Mouse (Mus musculus): ENCODE results near the gene Rbm20. TPM values are rescaled to one million over a fixed set of nuclear protein-coding genes. Genes with fewer than 3 reads are reported as not detected.

The Rbm20 gene
- total and polyA plus RNA-seq, 3 experiments, result 37.3 to 58.6 TPM; not detected in 1

DNA sequence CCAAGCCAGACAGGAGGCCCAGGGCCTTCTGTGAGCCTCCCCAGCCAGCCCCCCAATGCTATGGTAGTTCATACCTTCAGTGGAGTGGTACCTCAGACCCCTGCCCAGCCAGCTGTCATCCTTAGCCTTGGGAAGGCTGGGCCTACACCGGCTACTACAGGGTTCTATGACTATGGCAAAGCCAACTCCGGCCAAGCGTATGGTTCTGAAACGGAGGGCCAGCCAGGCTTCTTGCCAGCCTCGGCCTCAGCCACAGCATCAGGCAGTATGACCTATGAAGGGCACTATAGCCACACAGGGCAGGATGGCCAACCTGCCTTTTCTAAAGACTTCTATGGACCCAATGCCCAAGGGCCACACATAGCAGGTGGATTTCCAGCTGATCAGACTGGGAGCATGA is 136.5 kb downstream of the Rbm20 start:
- H3K9ac ChIP-seq (ENCODE audit: control insufficient read depth, low read depth, low read length, poor library complexity, severe bottlenecking), result no peak overlapping the region
- DNase-seq (ENCODE audit: low read depth, low spot score), result no peak
- no peak overlapping the region for H3K27ac ChIP-seq (ENCODE audit: control insufficient read depth, low read depth, low read length)
- H3K36me3 ChIP-seq (ENCODE audit: control insufficient read depth in 1 of 2, insufficient read depth in 2 of 2, low read length in 2 of 2), result peaks cover 9 to 34% of the 10 kb centered on the region in 2 experiments
- H3K4me3 ChIP-seq (ENCODE audit: control insufficient read depth in 1 of 2, insufficient read depth in 1 of 2, low read depth in 2 of 2, low read length in 2 of 2), result no peak overlapping the region
- no peaks in the 10 kb centered on the region for H3K27me3 ChIP-seq (ENCODE audit: control insufficient read depth in 1 of 2, insufficient read depth in 2 of 2, low read length in 2 of 2)
- TF ChIP-seq ZKSCAN1 (IDR thresholded peaks at IDR 0.05; ENCODE audit: low read depth, low read length) (no peak), MAX (IDR thresholded peaks at IDR 0.05; ENCODE audit: low read length) (no peak), RAD21 (IDR thresholded peaks at IDR 0.05; ENCODE audit: low read depth, low read length) (no peak), JUND (IDR thresholded peaks at IDR 0.05; ENCODE audit: low read depth, low read length) (no peak), GATA1 (IDR thresholded peaks at IDR 0.05; ENCODE audit: low read depth, low read length) (no peak), NELFE (IDR thresholded peaks at IDR 0.05; ENCODE audit: low read depth, low read length) (no peak), HCFC1 (IDR thresholded peaks at IDR 0.05; ENCODE audit: low read depth, low read length) (no peak), MEF2A (IDR thresholded peaks at IDR 0.05; ENCODE audit: extremely low read depth, insufficient replicate concordance, low read depth, low read length, poor library complexity, severe bottlenecking) (no peak), MAZ (IDR thresholded peaks at IDR 0.05; ENCODE audit: low read depth, low read length) (no peak), USF2 (IDR thresholded peaks at IDR 0.05; ENCODE audit: borderline replicate concordance in 1 of 2, insufficient read depth in 1 of 2, low read depth in 1 of 2, low read length in 2 of 2) (no peak)
- H3K4me1 ChIP-seq (ENCODE audit: control insufficient read depth in 1 of 2, insufficient read depth in 2 of 2, low read length in 2 of 2), result peaks cover 20 to 29% of the 10 kb centered on the region in 2 experiments
- no peaks in the 10 kb centered on the region for H3K9me3 ChIP-seq (replicated peaks; ENCODE audit: insufficient read depth, low read length)
- no peaks in the 10 kb centered on the region; the same call in 1 of the 2 replicates for H3K79me2 ChIP-seq (ENCODE audit: control insufficient read depth, insufficient read depth, low read length, poor library complexity)

- Histone ChIP-seq H3K4me1 (ENCODE audit: control insufficient read depth in 1 of 2, insufficient read depth in 2 of 2, low read length in 2 of 2) (peaks cover 16 to 27% of the 10 kb centered on the region in 2 experiments), H3K79me2 (ENCODE audit: control insufficient read depth, insufficient read depth, low read length, poor library complexity) (no peaks in the 10 kb centered on the region), H3K9ac (ENCODE audit: control insufficient read depth, low read depth, low read length, poor library complexity, severe bottlenecking) (no peak overlapping the region), H3K9me3 (replicated peaks; ENCODE audit: insufficient read depth, low read length) (no peaks in the 10 kb centered on the region), H3K4me3 (ENCODE audit: control insufficient read depth in 1 of 2, insufficient read depth in 1 of 2, low read depth in 2 of 2, low read length in 2 of 2) (no peak overlapping the region), H3K27ac (ENCODE audit: control insufficient read depth, low read depth, low read length) (no peak overlapping the region), H3K36me3 (ENCODE audit: control insufficient read depth in 1 of 2, insufficient read depth in 2 of 2, low read length in 2 of 2) (peaks cover 11 to 33% of the 10 kb centered on the region in 2 experiments), H3K27me3 (ENCODE audit: control insufficient read depth in 1 of 2, insufficient read depth in 2 of 2, low read length in 2 of 2) (no peaks in the 10 kb centered on the region)
- TF ChIP-seq MAZ (IDR thresholded peaks at IDR 0.05; ENCODE audit: low read depth, low read length) (no peak), CHD2 (IDR thresholded peaks at IDR 0.05; ENCODE audit: low read length) (no peak), SIN3A (IDR thresholded peaks at IDR 0.05; ENCODE audit: low read length) (no peak), GABPA (IDR thresholded peaks at IDR 0.05; ENCODE audit: low read depth, low read length) (no peak), MXI1 (IDR thresholded peaks at IDR 0.05; ENCODE audit: low read depth, low read length) (no peak), HCFC1 (IDR thresholded peaks at IDR 0.05; ENCODE audit: low read depth, low read length) (no peak), NRF1 (IDR thresholded peaks at IDR 0.05; ENCODE audit: insufficient read depth, low read depth, low read length, poor library complexity, severe bottlenecking) (no peak), GATA1 (IDR thresholded peaks at IDR 0.05; ENCODE audit: low read depth, low read length) (no peak), POLR2AphosphoS2 (IDR thresholded peaks at IDR 0.05; ENCODE audit: low read length) (no peak), UBTF (IDR thresholded peaks at IDR 0.05; ENCODE audit: borderline replicate concordance, insufficient read depth, low read depth, low read length) (no peak), USF2 (IDR thresholded peaks at IDR 0.05; ENCODE audit: borderline replicate concordance in 1 of 2, insufficient read depth in 1 of 2, low read depth in 1 of 2, low read length in 2 of 2) (no peak), MYC (IDR thresholded peaks at IDR 0.05; ENCODE audit: low read depth, low read length) (no peak), BHLHE40 (IDR thresholded peaks at IDR 0.05; ENCODE audit: borderline replicate concordance, low read depth, low read length) (no peak), ETS1 (IDR thresholded peaks at IDR 0.05; ENCODE audit: low read depth, low read length) (no peak), POLR2AphosphoS5 (IDR thresholded peaks at IDR 0.05; ENCODE audit: borderline replicate concordance, low read depth, low read length) (no peak), USF1 (IDR thresholded peaks at IDR 0.05; ENCODE audit: low read depth, low read length) (no peak), ZNF384 (IDR thresholded peaks at IDR 0.05; ENCODE audit: low read depth, low read length) (no peak)
- DNase-seq (ENCODE audit: low read depth, low spot score), result no peak
Measured at GRCm38 (mm10) chr19:53815714-53816113, 138.6 kb downstream of the Rbm20 start.

All from MEL (cell line).